In the genomic region with DNA sequence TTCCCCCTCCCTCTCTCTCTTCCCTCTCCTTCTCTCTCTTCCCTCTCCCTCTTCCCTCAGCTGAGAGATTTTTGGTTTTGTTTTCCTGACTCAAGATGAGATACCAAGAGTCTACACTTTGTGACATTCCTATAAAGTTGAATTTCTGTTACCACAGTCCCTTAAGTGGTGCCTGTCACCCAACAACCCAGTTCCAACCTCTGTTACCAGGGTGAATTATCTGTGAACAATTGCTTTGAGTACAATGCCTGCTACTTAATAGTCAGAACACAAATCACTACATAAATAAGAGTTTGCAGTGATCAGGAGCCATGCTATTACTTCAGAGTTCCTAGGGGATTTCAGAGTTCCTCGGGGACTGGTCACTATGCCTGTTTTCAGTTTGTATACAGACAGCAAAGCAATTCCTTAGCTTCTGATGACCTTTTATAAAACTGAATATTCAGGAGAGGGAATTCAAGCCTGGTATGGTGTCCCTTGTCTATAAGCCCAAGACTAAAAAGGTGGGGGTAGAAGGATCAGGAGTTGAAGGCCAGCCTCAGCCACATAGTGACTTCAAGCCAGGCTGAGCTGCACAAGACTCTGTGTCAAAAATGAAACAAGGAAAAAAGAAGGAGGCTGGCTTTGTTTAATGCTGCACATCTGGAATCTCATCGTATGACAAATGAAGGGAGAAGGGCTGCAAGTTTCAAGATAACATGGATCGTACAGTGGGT, we compare ENCODE assay signal across 17 mouse cellular contexts.
A peak's percentile ranks its signal among the peaks of the same experiment; 100 is the strongest.
DNase-seq lines count a peak whose midpoint lies in the region; ATAC-seq lines count a peak whose summit lies in the region.
"Had no signal": no experiment of that assay in that cellular context is flagged by ENCODE, and none has a peak within 500 bp of the region (broad histone marks: within the 10 kb centered on the region; RNA-seq: fewer than 3 reads in every experiment).

No protein-coding gene starts in this region.

- WGBS in hindbrain, embryonic 13.5 days = 59% methylated on average over 3 of the region's 3 CpGs
- WGBS in midbrain, embryonic 12.5 days = 50% methylated on average over 3 of the region's 3 CpGs
- WGBS in limb, embryonic 10.5 days = 91% methylated on average over 3 of the region's 3 CpGs

- no peak overlapping the region for H3K4me2 ChIP-seq in hindbrain, embryonic 13.5 days
- H3K4me2 ChIP-seq in midbrain, embryonic 12.5 days (replicated peaks) = no peak overlapping the region
- H3K4me2 ChIP-seq: embryonic facial prominence, embryonic 12.5 days; heart, embryonic 11.5 days; limb, embryonic 15.5 days had no signal

- H3K4me3 ChIP-seq in hindbrain, embryonic 13.5 days = no peak overlapping the region
- H3K4me3 ChIP-seq in midbrain, embryonic 12.5 days = no peak overlapping the region
- H3K4me3 ChIP-seq in limb, embryonic 10.5 days = no peak overlapping the region
- H3K4me3 ChIP-seq: embryonic facial prominence, embryonic 12.5 days; limb, embryonic 15.5 days had no signal

- H3K27me3 ChIP-seq in hindbrain, embryonic 13.5 days = no peaks in the 10 kb centered on the region
- H3K27me3 ChIP-seq in midbrain, embryonic 12.5 days = no peaks in the 10 kb centered on the region
- H3K27me3 ChIP-seq in limb, embryonic 10.5 days (ENCODE audit: low read depth, poor library complexity, severe bottlenecking) = no peaks in the 10 kb centered on the region
- H3K27me3 ChIP-seq: embryonic facial prominence, embryonic 12.5 days; limb, embryonic 15.5 days had no signal

- DNase-seq in embryo, embryonic 10.5 days (ENCODE audit: low spot score) = peak; percentile 9
- no peak for DNase-seq in embryo, embryonic 10 days (ENCODE audit: low spot score)
- DNase-seq in adipocyte (ENCODE audit: low spot score) = peak; percentile 39
- no peak for DNase-seq in limb, embryonic 10.5 days (ENCODE audit: low spot score)
- no peak for DNase-seq in kidney, postnatal 25 days
- DNase-seq in right cerebral cortex, adult 18-20 months = no peak
- DNase-seq: cerebellum, postnatal 14 days; gastrocnemius, postnatal 25 days; heart, postnatal 14 days; kidney, adult 8-10 months; kidney, postnatal 4 days; liver, postnatal 0 days had no signal

- no peaks in the 10 kb centered on the region for H3K9me3 ChIP-seq in hindbrain, embryonic 13.5 days
- H3K9me3 ChIP-seq in midbrain, embryonic 12.5 days = no peaks in the 10 kb centered on the region
- H3K9me3 ChIP-seq in limb, embryonic 10.5 days (replicated peaks) = no peaks in the 10 kb centered on the region
- H3K9me3 ChIP-seq: embryonic facial prominence, embryonic 12.5 days; limb, embryonic 15.5 days had no signal

- H3K9ac ChIP-seq in hindbrain, embryonic 13.5 days = no peak overlapping the region
- no peak overlapping the region for H3K9ac ChIP-seq in midbrain, embryonic 12.5 days (replicated peaks)
- H3K9ac ChIP-seq: embryonic facial prominence, embryonic 12.5 days; limb, embryonic 15.5 days; liver, postnatal 0 days had no signal

- H3K27ac ChIP-seq in hindbrain, embryonic 13.5 days = no peak overlapping the region
- peak overlapping the region; percentile 25 for H3K27ac ChIP-seq in midbrain, embryonic 12.5 days (replicated peaks)
- no peak overlapping the region for H3K27ac ChIP-seq in limb, embryonic 10.5 days
- H3K27ac ChIP-seq: embryonic facial prominence, embryonic 12.5 days; limb, embryonic 15.5 days had no signal

- H3K4me1 ChIP-seq in hindbrain, embryonic 13.5 days (replicated peaks) = 0 out of 2 replicates have a peak, but pooled peaks cover 9% of the 10 kb centered on the region
- peaks cover 20% of the 10 kb centered on the region for H3K4me1 ChIP-seq in midbrain, embryonic 12.5 days
- peaks cover 7% of the 10 kb centered on the region; the same call in 1 of the 2 replicates for H3K4me1 ChIP-seq in limb, embryonic 10.5 days
- H3K4me1 ChIP-seq: embryonic facial prominence, embryonic 12.5 days; limb, embryonic 15.5 days had no signal

- no peaks in the 10 kb centered on the region for H3K36me3 ChIP-seq in hindbrain, embryonic 13.5 days
- no peaks in the 10 kb centered on the region for H3K36me3 ChIP-seq in midbrain, embryonic 12.5 days
- no peaks in the 10 kb centered on the region for H3K36me3 ChIP-seq in limb, embryonic 10.5 days
- H3K36me3 ChIP-seq: embryonic facial prominence, embryonic 12.5 days; limb, embryonic 15.5 days had no signal

- peak; percentile 32; the same call in 1 of the 2 replicates for ATAC-seq in hindbrain, embryonic 13.5 days (ENCODE audit: low FRiP score)
- peak; percentile 45; the same call in 1 of the 2 replicates for ATAC-seq in midbrain, embryonic 12.5 days (ENCODE audit: low FRiP score, low read depth)
- ATAC-seq: liver, postnatal 0 days had no signal

Comparison
In these comparisons a context has a peak if more than half of its experiments do, and no peak if none do; other contexts are left out.
1. DNase-seq: peak in embryo, embryonic 10.5 days (single experiment) and adipocyte (single experiment); none in embryo, embryonic 10 days (single experiment), limb, embryonic 10.5 days (single experiment), kidney, postnatal 25 days (0 of 2) and right cerebral cortex, adult 18-20 months (single experiment).